In genomic region chr9:117084471-117084870, GRCm38 (mm10) we compare ENCODE assay signal across 16 mouse cellular contexts.
"Had no signal": no experiment of that assay in that cellular context is flagged by ENCODE, and none has a peak within 500 bp of the region (broad histone marks: within the 10 kb centered on the region; RNA-seq: fewer than 3 reads in every experiment).

No protein-coding gene starts in this region.

- H3K9me3 ChIP-seq: neural tube, embryonic 13.5 days; neural tube, embryonic 15.5 days; stomach, embryonic 15.5 days had no signal

- H3K4me3 ChIP-seq: neural tube, embryonic 13.5 days; neural tube, embryonic 15.5 days; stomach, embryonic 15.5 days had no signal

- DNase-seq: retina, postnatal 1 day; right cerebral cortex, adult 18-20 months; right cerebral cortex, postnatal 14 days; right cerebral cortex, postnatal 25 days; right cerebral cortex, postnatal 4 days; spleen, adult 18-20 months; thymus, adult 18-20 months; thymus, adult 2 months; thymus, postnatal 14 days; thymus, postnatal 25 days; thymus, postnatal 36 days; thymus, postnatal 4 days had no signal

- H3K36me3 ChIP-seq: neural tube, embryonic 13.5 days; neural tube, embryonic 15.5 days; stomach, embryonic 15.5 days had no signal

- H3K27ac ChIP-seq: neural tube, embryonic 13.5 days; neural tube, embryonic 15.5 days; stomach, embryonic 15.5 days; stomach, postnatal 0 days had no signal

- H3K27me3 ChIP-seq: neural tube, embryonic 13.5 days; neural tube, embryonic 15.5 days; stomach, embryonic 15.5 days had no signal
